In the genomic region with DNA sequence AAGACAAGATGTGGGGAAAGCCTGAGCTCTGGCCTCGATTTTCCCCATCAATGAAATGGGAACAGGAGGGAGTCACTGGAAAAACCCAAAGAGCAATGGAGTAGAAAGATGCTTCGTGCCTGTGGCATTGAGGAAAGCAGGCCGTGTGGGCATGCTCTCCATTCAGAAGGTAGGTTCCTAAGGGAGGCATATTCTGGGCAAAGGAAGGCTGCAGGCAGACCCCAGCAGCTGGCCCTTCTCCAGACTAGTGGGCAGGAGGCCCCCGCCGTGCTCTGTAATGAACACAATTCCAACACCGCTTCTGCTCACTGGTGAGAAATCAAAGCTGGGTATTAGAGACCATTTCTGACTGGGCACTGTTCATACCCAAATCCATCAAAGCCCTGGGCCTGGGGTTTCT, we compare ENCODE assay signal across 9 mouse cellular contexts. TPM values are rescaled to one million over a fixed set of nuclear protein-coding genes. Genes with fewer than 3 reads are reported as not detected.
DNase-seq lines count a peak whose midpoint lies in the region; ATAC-seq and TF ChIP-seq lines count a peak whose summit lies in the region.
"Had no signal": no experiment of that assay in that cellular context is flagged by ENCODE, and none has a peak within 500 bp of the region (broad histone marks: within the 10 kb centered on the region; RNA-seq: fewer than 3 reads in every experiment).

No protein-coding gene starts in this region.

- peak overlapping the region; percentile 93; the same call in 1 of the 2 replicates for H3K9ac ChIP-seq in kidney, embryonic 16.5 days (replicated peaks; ENCODE audit: low read length)
- H3K9ac ChIP-seq in embryonic facial prominence, embryonic 11.5 days (replicated peaks; ENCODE audit: low read length), result no peak overlapping the region
- peak overlapping the region; percentile 25; the same call in 1 of the 2 replicates for H3K9ac ChIP-seq in hindbrain, embryonic 13.5 days

- peaks cover 70% of the 10 kb centered on the region for H3K4me1 ChIP-seq in kidney, embryonic 16.5 days (ENCODE audit: insufficient read depth, low read length)
- peaks cover 3% of the 10 kb centered on the region for H3K4me1 ChIP-seq in embryonic facial prominence, embryonic 11.5 days (ENCODE audit: control insufficient read depth, insufficient read depth, low read length)
- peaks cover 58% of the 10 kb centered on the region for H3K4me1 ChIP-seq in hindbrain, embryonic 13.5 days (replicated peaks)

- DNase-seq in kidney, adult 11 months, result no peak
- no peak for DNase-seq in embryonic facial prominence, embryonic 11.5 days (ENCODE audit: low spot score)
- DNase-seq in urinary bladder, postnatal 36 days (ENCODE audit: low spot score in 2 of 2), result no peak
- DNase-seq in retina, embryonic 14.5 days (ENCODE audit: low spot score), result no peak
- DNase-seq in left cerebral cortex, postnatal 36 days (ENCODE audit: low spot score in 2 of 2), result no peak

- H3K36me3 ChIP-seq in kidney, embryonic 16.5 days (ENCODE audit: insufficient read depth, low read length), result no peaks in the 10 kb centered on the region
- H3K36me3 ChIP-seq in embryonic facial prominence, embryonic 11.5 days (replicated peaks; ENCODE audit: control insufficient read depth, insufficient read depth, low read depth, low read length), result no peaks in the 10 kb centered on the region
- no peaks in the 10 kb centered on the region for H3K36me3 ChIP-seq in hindbrain, embryonic 13.5 days
- H3K36me3 ChIP-seq in myocyte (ENCODE audit: control insufficient read depth, insufficient read depth), result no peaks in the 10 kb centered on the region
- H3K36me3 ChIP-seq: G1E had no signal

- peaks cover 70% of the 10 kb centered on the region for H3K79me2 ChIP-seq in myocyte (ENCODE audit: control insufficient read depth, insufficient read depth)

- intact Hi-C loops in left cerebral cortex, postnatal 36 days (cut with DNase I), result no loop called here

- no peak for TF ChIP-seq POLR2A in myocyte (IDR thresholded peaks at IDR 0.05; ENCODE audit: insufficient read length, low read depth)

- H3ac ChIP-seq in myocyte (ENCODE audit: control insufficient read depth, insufficient read length), result no peak overlapping the region

- peaks cover 50% of the 10 kb centered on the region for H3K27me3 ChIP-seq in kidney, embryonic 16.5 days (ENCODE audit: insufficient read depth, low read length)
- peaks cover 29% of the 10 kb centered on the region for H3K27me3 ChIP-seq in embryonic facial prominence, embryonic 11.5 days (ENCODE audit: control insufficient read depth, insufficient read depth, low read length)
- peaks cover 93% of the 10 kb centered on the region for H3K27me3 ChIP-seq in hindbrain, embryonic 13.5 days
- no peaks in the 10 kb centered on the region for H3K27me3 ChIP-seq in myocyte (ENCODE audit: control insufficient read depth, insufficient read depth, insufficient read length)

- WGBS in kidney, embryonic 16.5 days, result 40% methylated on average over 6 of the region's 6 CpGs
- 44% methylated on average over 6 of the region's 6 CpGs for WGBS in embryonic facial prominence, embryonic 11.5 days
- WGBS in hindbrain, embryonic 13.5 days, result 29% methylated on average over 6 of the region's 6 CpGs

- H3K9me3 ChIP-seq in kidney, embryonic 16.5 days (ENCODE audit: low read length), result no peaks in the 10 kb centered on the region
- no peaks in the 10 kb centered on the region for H3K9me3 ChIP-seq in embryonic facial prominence, embryonic 11.5 days (replicated peaks; ENCODE audit: control insufficient read depth, low read length)
- no peaks in the 10 kb centered on the region for H3K9me3 ChIP-seq in hindbrain, embryonic 13.5 days

- no peak for ATAC-seq in kidney, embryonic 16.5 days (ENCODE audit: low FRiP score, low TSS enrichment)
- no peak for ATAC-seq in embryonic facial prominence, embryonic 11.5 days (replicated peaks; ENCODE audit: insufficient number of reproducible peaks, low FRiP score, low TSS enrichment, low read depth)
- ATAC-seq in hindbrain, embryonic 13.5 days (ENCODE audit: low FRiP score), result no peak

- peak overlapping the region; percentile 79 for H3K4me3 ChIP-seq in kidney, embryonic 16.5 days (ENCODE audit: low read length)
- H3K4me3 ChIP-seq in embryonic facial prominence, embryonic 11.5 days (ENCODE audit: low read depth, low read length), result peak overlapping the region; percentile 69
- H3K4me3 ChIP-seq in hindbrain, embryonic 13.5 days, result peak overlapping the region; percentile 62
- H3K4me3 ChIP-seq in myocyte, result peak overlapping the region; percentile 100

- no peak overlapping the region for H3K27ac ChIP-seq in kidney, embryonic 16.5 days (ENCODE audit: low read length)
- H3K27ac ChIP-seq in embryonic facial prominence, embryonic 11.5 days (replicated peaks; ENCODE audit: low read depth, low read length), result no peak overlapping the region
- H3K27ac ChIP-seq in hindbrain, embryonic 13.5 days, result no peak overlapping the region

- peak overlapping the region; percentile 91 for H3K4me2 ChIP-seq in kidney, embryonic 16.5 days (replicated peaks; ENCODE audit: low read depth, low read length)
- no peak overlapping the region; the same call in 1 of the 2 replicates for H3K4me2 ChIP-seq in embryonic facial prominence, embryonic 11.5 days (ENCODE audit: low read depth, low read length)
- peak overlapping the region; percentile 96 for H3K4me2 ChIP-seq in hindbrain, embryonic 13.5 days
- H3K4me2 ChIP-seq in myocyte (ENCODE audit: low read depth), result peak overlapping the region; percentile 97

TF ChIP-seq in myocyte, 11 proteins besides CTCF, POLR2A, EP300 and RAD21:
- TF ChIP-seq MYOG (IDR thresholded peaks at IDR 0.05; ENCODE audit: control insufficient read depth in 1 of 3, insufficient read depth in 1 of 3, insufficient read length in 2 of 3, low read depth in 2 of 3) (no peak), SRF (IDR thresholded peaks at IDR 0.05; ENCODE audit: control insufficient read depth, insufficient read length, low read depth) (no peak), TCF12 (IDR thresholded peaks at IDR 0.05; ENCODE audit: insufficient read depth, poor library complexity, severe bottlenecking) (no peak), POLR2AphosphoS2 (IDR thresholded peaks at IDR 0.05; ENCODE audit: insufficient read length, low read depth) (no peak), USF1 (IDR thresholded peaks at IDR 0.05; ENCODE audit: low read depth) (no peak), TCF3 (IDR thresholded peaks at IDR 0.05; ENCODE audit: insufficient read length, low read depth) (no peak)

RNA-seq across cellular contexts. Expression of gene Unc5b, which starts 2.3 kb away (rescaled TPM):
- polyA plus RNA-seq in kidney, embryonic 16.5 days (2015; fragmentation: Nextera tagmentation; extraction: Ambion mirVana), result 10.4 and 10.5 TPM in 2 replicates
- 4.0 and 4.7 TPM in 2 replicates for polyA plus RNA-seq in embryonic facial prominence, embryonic 11.5 days (2014; fragmentation: Nextera tagmentation; extraction: Ambion mirVana)
- polyA plus RNA-seq in hindbrain, embryonic 13.5 days (2015; fragmentation: Nextera tagmentation; extraction: Ambion mirVana), result 2.5 and 3.3 TPM in 2 replicates
- polyA plus RNA-seq in myocyte (2012; fragmentation: generic; extraction: Trizol), result 91.9 TPM
- 10 to 100 TPM in 1 of 2 experiments, 1 to 10 TPM in 1; 9.7 to 13.5 TPM for total RNA-seq in left cerebral cortex, postnatal 36 days (2021)
- polyA plus RNA-seq: G1E had no signal
